ENCODE assay signal across 30 mouse cellular contexts in genomic region chr2:19596426-19596825, GRCm38 (mm10). TPM values are rescaled to one million over a fixed set of nuclear protein-coding genes. Genes with fewer than 3 reads are reported as not detected.
DNase-seq lines count a peak whose midpoint lies in the region; ATAC-seq and TF ChIP-seq lines count a peak whose summit lies in the region.
"Had no signal": no experiment of that assay in that cellular context is flagged by ENCODE, and none has a peak within 500 bp of the region (broad histone marks: within the 10 kb centered on the region; RNA-seq: fewer than 3 reads in every experiment).

No protein-coding gene starts in this region.

- in situ Hi-C loops in ES-E14 (cut with MboI; ENCODE audit: low sequenced_read_pairs in 2 of 2, unreplicated experiment in 2 of 2): no loop called here

- H3K4me3 ChIP-seq in heart, embryonic 12.5 days: no peak overlapping the region
- H3K4me3 ChIP-seq in ES-Bruce4 (ENCODE audit: low read depth, low read length) (no peak overlapping the region), ES-E14 (ENCODE audit: insufficient read depth in 1 of 2, low read depth in 1 of 2, low read length in 2 of 2, poor library complexity in 1 of 2, severe bottlenecking in 1 of 2) (no peak overlapping the region)
- H3K4me3 ChIP-seq in intestine, embryonic 15.5 days (replicated peaks): no peak overlapping the region
- H3K4me3 ChIP-seq: embryonic facial prominence, embryonic 13.5 days; embryonic facial prominence, embryonic 15.5 days; erythroblast, embryonic 14.5 days; forebrain, embryonic 10.5 days; forebrain, embryonic 12.5 days had no signal

- no peak for TF ChIP-seq POLR2A in ES-Bruce4 (IDR thresholded peaks at IDR 0.05; ENCODE audit: insufficient read depth, low read length)

- TF ChIP-seq CTCF in ES-Bruce4 (IDR thresholded peaks at IDR 0.05; ENCODE audit: low read depth, low read length): no peak

- no peaks in the 10 kb centered on the region for H3K4me1 ChIP-seq in heart, embryonic 12.5 days (replicated peaks)
- H3K4me1 ChIP-seq in ES-Bruce4 (ENCODE audit: control insufficient read depth, insufficient read depth, low read length) (no peaks in the 10 kb centered on the region), ES-E14 (ENCODE audit: control insufficient read depth in 2 of 2, insufficient read depth in 2 of 2, low read length in 2 of 2, poor library complexity in 1 of 2) (peaks cover 0 to 3% of the 10 kb centered on the region in 2 experiments; a peak in 1 of 4 replicates)
- no peaks in the 10 kb centered on the region for H3K4me1 ChIP-seq in intestine, embryonic 15.5 days (replicated peaks)
- H3K4me1 ChIP-seq: embryonic facial prominence, embryonic 13.5 days; embryonic facial prominence, embryonic 15.5 days; forebrain, embryonic 10.5 days; forebrain, embryonic 12.5 days had no signal

- H3K27ac ChIP-seq in heart, embryonic 12.5 days (ENCODE audit: poor library complexity, severe bottlenecking): no peak overlapping the region
- H3K27ac ChIP-seq in ES-Bruce4 (ENCODE audit: insufficient read depth, low read length) (no peak overlapping the region), ES-E14 (ENCODE audit: insufficient read depth, low read depth, low read length, poor library complexity, severe bottlenecking) (no peak overlapping the region)
- no peak overlapping the region for H3K27ac ChIP-seq in intestine, embryonic 15.5 days
- H3K27ac ChIP-seq: embryonic facial prominence, embryonic 13.5 days; embryonic facial prominence, embryonic 15.5 days; forebrain, embryonic 10.5 days; forebrain, embryonic 12.5 days had no signal

- TF ChIP-seq EP300 in ES-Bruce4 (IDR thresholded peaks at IDR 0.05; ENCODE audit: insufficient read depth, low read depth, low read length): 0 out of 2 replicates have a peak, but pooled peaks have one; percentile 45

- no peaks in the 10 kb centered on the region for H3K36me3 ChIP-seq in heart, embryonic 12.5 days
- H3K36me3 ChIP-seq in ES-Bruce4 (ENCODE audit: control insufficient read depth, insufficient read depth, low read length, poor library complexity, severe bottlenecking) (no peaks in the 10 kb centered on the region), ES-E14 (ENCODE audit: control insufficient read depth, insufficient read depth, low read length, poor library complexity, severe bottlenecking) (no peaks in the 10 kb centered on the region)
- no peaks in the 10 kb centered on the region for H3K36me3 ChIP-seq in intestine, embryonic 15.5 days
- H3K36me3 ChIP-seq: embryonic facial prominence, embryonic 13.5 days; embryonic facial prominence, embryonic 15.5 days; forebrain, embryonic 10.5 days; forebrain, embryonic 12.5 days had no signal

- peak; percentile 56 for DNase-seq in heart, adult 11 months
- peak; percentile 35 for DNase-seq in ES-E14 (ENCODE audit: low read depth, low spot score)
- DNase-seq in ZHBTc4 (ENCODE audit: low read depth, low spot score): peak; percentile 53
- no peak for DNase-seq in layer of hippocampus, adult 11-12 months (ENCODE audit: low spot score)
- DNase-seq: adrenal gland, adult 2 months; adrenal gland, postnatal 10 days; adrenal gland, postnatal 25 days; B cell, adult 2 months; cerebellum, adult 11 months; cerebellum, adult 18-20 months; cerebellum, adult 8-10 months; cerebellum, adult 9-11 months; cerebellum, postnatal 14 days; cerebellum, postnatal 36 days; embryo, embryonic 11 days had no signal

- WGBS in heart, embryonic 12.5 days: 66% methylated on average over 2 of the region's 2 CpGs
- 76% methylated on average over 2 of the region's 2 CpGs for WGBS in intestine, embryonic 15.5 days

- H3K4me2 ChIP-seq in heart, embryonic 12.5 days: no peak overlapping the region
- H3K4me2 ChIP-seq in intestine, embryonic 15.5 days (replicated peaks): no peak overlapping the region
- H3K4me2 ChIP-seq: embryonic facial prominence, embryonic 13.5 days; embryonic facial prominence, embryonic 15.5 days; forebrain, embryonic 12.5 days had no signal

- no peaks in the 10 kb centered on the region for H3K27me3 ChIP-seq in heart, embryonic 12.5 days (replicated peaks)
- H3K27me3 ChIP-seq in ES-Bruce4 (ENCODE audit: control insufficient read depth, insufficient read depth, low read length, poor library complexity, severe bottlenecking): no peaks in the 10 kb centered on the region
- H3K27me3 ChIP-seq in intestine, embryonic 15.5 days (replicated peaks): no peaks in the 10 kb centered on the region
- H3K27me3 ChIP-seq: CH12.LX; embryonic facial prominence, embryonic 13.5 days; embryonic facial prominence, embryonic 15.5 days; forebrain, embryonic 12.5 days had no signal

- H3K9ac ChIP-seq in heart, embryonic 12.5 days: no peak overlapping the region
- H3K9ac ChIP-seq in ES-Bruce4 (ENCODE audit: low read depth, poor library complexity, severe bottlenecking) (no peak overlapping the region), ES-E14 (ENCODE audit: insufficient read depth, low read depth, low read length, poor library complexity, severe bottlenecking) (no peak overlapping the region)
- no peak overlapping the region for H3K9ac ChIP-seq in intestine, embryonic 15.5 days
- H3K9ac ChIP-seq: embryonic facial prominence, embryonic 13.5 days; embryonic facial prominence, embryonic 15.5 days; forebrain, embryonic 12.5 days had no signal

- no peaks in the 10 kb centered on the region for H3K9me3 ChIP-seq in heart, embryonic 12.5 days (replicated peaks)
- 0 out of 2 replicates have a peak, but pooled peaks cover 3% of the 10 kb centered on the region for H3K9me3 ChIP-seq in ES-Bruce4 (replicated peaks; ENCODE audit: control insufficient read depth, insufficient read depth, low read length, poor library complexity, severe bottlenecking)
- H3K9me3 ChIP-seq in ES-E14 (ENCODE audit: control insufficient read depth, insufficient read depth, low read depth, low read length): no peaks in the 10 kb centered on the region
- H3K9me3 ChIP-seq in intestine, embryonic 15.5 days: no peaks in the 10 kb centered on the region
- H3K9me3 ChIP-seq: embryonic facial prominence, embryonic 13.5 days; embryonic facial prominence, embryonic 15.5 days; forebrain, embryonic 10.5 days; forebrain, embryonic 12.5 days had no signal

- no peak for ATAC-seq in heart, embryonic 12.5 days (ENCODE audit: insufficient number of reproducible peaks, low FRiP score)
- ATAC-seq in intestine, embryonic 15.5 days: no peak
- ATAC-seq: CD4-positive, CD25-positive, alpha-beta regulatory T cell, adult 4 months; forebrain, embryonic 14.5 days; forebrain, embryonic 16.5 days had no signal

TF ChIP-seq in ES-E14, 5 proteins besides CTCF, POLR2A, EP300 and RAD21:
- TF ChIP-seq HCFC1 (IDR thresholded peaks at IDR 0.05; ENCODE audit: borderline replicate concordance, insufficient read depth, low read length) (no peak), MAFK (IDR thresholded peaks at IDR 0.05; ENCODE audit: insufficient read depth, low read depth, low read length) (no peak), ZC3H11A (IDR thresholded peaks at IDR 0.05; ENCODE audit: borderline replicate concordance, low read depth, low read length) (no peak), ZNF384 (IDR thresholded peaks at IDR 0.05; ENCODE audit: low read depth, low read length) (no peak), CHD2 (IDR thresholded peaks at IDR 0.05; ENCODE audit: low read depth, low read length) (no peak)

RNA-seq across cellular contexts. Expression of gene 4921504E06Rik, which starts 42.7 kb away (rescaled TPM):
- polyA plus RNA-seq in heart, embryonic 12.5 days (2016; fragmentation: Nextera tagmentation; extraction: Ambion mirVana): not detected in 2 replicates
- polyA plus RNA-seq in ES-Bruce4 (2011; ENCODE audit: insufficient read depth, insufficient read length, low read depth, missing spikeins): not detected in 2 replicates
- total RNA-seq in ES-E14 (2012; rRNA removed): not detected in 2 replicates
- polyA plus RNA-seq in intestine, embryonic 15.5 days (2015; fragmentation: Nextera tagmentation; extraction: Ambion mirVana): not detected in 2 replicates
- total RNA-seq: adrenal gland, adult 2 months; adrenal gland, postnatal 10 days; adrenal gland, postnatal 25 days; adrenal gland, postnatal 4 days; CH12.LX; MEL had no signal
- polyA plus RNA-seq: adrenal gland, adult 2 months; CD4-positive, CD25-positive, alpha-beta regulatory T cell, adult 4 months; embryonic facial prominence, embryonic 11.5 days; embryonic facial prominence, embryonic 13.5 days; erythroblast, embryonic 14.5 days; forebrain, embryonic 10.5 days; forebrain, embryonic 12.5 days; forebrain, embryonic 14.5 days; forebrain, embryonic 16.5 days had no signal
